Mouse (Mus musculus) CD4-positive, CD25-positive, alpha-beta regulatory T cell, adult 9 weeks (primary cell): ENCODE results near the gene Naa60. TPM values are rescaled to one million over a fixed set of nuclear protein-coding genes. Genes with fewer than 3 reads are reported as not detected.

Source experiments
- polyA plus RNA-seq: library from polyadenylated mRNA; unstranded; fragments of 100-300 nt; shearing (Covaris generic); gene quantifications from one replicate; pipeline ENCODE4 v1.2.1, GENCODE M21; 2017

Naa60 gene
- polyA plus RNA-seq, result 151 TPM

DNA sequence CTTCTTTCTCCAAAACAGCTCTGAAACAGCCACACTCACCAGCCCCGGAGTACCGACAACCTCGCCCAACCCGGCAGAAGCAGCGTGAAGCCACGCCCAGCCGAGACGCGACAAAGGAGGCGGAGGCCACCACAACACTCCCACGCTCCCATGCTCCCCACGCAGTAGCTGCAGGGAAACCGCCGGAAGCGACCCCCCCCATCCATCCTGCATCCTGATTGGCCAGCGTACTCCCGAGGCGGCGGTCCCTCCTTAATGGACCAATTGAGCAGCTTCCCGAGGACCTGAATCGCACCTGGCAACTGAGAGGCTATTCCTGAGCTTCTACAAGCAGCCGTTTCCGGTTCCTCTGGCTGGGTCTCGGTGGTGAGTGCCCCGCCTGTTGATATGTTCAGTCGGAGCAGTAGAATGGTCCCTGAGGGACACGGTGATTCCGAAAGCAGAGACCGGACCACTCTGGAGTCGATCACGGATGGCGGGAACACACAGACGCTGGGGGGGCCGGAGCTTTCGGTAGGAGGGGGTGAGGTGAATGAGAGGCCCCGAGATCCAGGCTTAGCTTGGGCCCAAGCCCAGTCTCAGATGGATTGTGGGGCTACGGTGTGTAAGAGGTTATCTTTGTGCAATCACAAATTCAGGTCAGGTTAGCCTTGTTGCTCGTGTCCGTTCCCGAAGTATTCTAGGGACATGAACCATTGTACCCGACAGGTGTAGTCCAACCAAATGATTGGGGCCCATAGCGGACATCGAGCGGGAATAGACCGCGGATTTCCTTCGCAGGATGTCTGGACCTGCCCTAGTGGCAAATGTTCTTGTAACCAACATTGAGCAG, at the start of gene Naa60:
TSS of gene Naa60 (plus strand) at position 160 of the 832 bp plus-strand sequence.

DNA sequence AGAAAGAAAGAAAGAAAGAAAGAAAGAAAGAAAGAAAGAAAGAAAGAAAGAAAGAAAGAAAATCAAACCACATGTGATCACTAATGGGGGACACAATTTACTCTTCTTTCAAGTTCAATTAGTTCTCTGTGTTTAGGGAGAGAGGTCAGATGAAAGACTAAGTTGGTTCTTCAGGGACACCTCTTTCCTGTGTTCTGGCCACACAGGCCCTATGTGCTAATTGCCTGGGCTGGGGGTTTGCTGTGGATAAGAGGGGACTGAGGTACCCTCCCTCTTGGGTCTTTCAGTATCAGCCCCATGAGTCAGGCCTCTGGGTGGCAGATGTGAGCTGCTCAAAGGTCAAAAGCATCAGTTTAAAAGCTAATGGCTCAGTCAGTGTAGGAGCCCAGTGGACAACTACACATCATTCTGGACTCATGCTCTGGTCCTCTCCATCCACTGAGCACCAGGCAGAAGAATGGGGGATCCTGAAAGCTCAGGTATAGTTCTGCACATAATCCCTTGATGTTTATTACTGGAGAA, 41.5 kb upstream of the Naa60 start, which contains the start of gene Olfr15:
TSS of gene Olfr15 (plus strand) at position 291 of the 522 bp plus-strand sequence.

DNA sequence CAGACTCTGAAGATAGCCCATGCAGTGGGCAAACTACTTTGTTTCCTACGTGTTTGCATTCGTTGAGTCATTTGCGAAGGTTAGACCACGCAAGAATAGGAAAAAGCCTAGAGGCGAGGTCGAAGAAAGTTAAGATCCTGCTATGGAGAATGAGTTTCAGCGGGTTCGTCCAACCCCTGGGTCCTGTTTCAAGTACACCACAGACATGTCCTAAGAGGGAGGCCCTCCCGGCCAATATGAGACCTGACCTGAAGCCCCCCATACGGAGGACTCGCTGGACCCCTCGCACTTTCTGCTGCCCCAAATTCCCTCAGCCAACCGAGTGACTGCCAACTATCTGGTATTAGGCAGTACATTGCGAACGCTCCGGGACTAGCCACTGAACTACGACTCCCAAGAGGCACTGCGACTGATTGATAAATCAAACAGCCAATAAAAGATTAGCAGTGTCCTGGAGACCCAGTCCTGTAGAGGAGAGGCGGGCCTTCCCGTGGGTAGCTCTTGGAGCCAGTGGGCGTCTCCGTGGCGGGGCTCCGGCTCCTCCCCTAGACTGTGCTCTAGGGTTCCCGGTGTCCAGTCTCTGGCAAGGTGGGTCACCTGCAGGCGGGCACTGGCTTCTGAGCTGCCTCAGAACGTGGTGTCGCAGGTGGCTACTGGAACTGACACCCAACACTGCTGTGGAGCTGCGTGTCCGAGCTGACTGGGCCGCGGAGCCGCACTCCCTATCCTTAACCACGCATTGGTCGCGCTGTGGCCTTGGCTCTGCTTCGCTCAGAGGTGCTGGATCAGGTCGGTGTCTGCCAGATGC, 25.3 kb upstream of the Naa60 start, which contains the start of gene Zfp174:
TSS of gene Zfp174 (plus strand) at position 558 of the 808 bp plus-strand sequence.

DNA sequence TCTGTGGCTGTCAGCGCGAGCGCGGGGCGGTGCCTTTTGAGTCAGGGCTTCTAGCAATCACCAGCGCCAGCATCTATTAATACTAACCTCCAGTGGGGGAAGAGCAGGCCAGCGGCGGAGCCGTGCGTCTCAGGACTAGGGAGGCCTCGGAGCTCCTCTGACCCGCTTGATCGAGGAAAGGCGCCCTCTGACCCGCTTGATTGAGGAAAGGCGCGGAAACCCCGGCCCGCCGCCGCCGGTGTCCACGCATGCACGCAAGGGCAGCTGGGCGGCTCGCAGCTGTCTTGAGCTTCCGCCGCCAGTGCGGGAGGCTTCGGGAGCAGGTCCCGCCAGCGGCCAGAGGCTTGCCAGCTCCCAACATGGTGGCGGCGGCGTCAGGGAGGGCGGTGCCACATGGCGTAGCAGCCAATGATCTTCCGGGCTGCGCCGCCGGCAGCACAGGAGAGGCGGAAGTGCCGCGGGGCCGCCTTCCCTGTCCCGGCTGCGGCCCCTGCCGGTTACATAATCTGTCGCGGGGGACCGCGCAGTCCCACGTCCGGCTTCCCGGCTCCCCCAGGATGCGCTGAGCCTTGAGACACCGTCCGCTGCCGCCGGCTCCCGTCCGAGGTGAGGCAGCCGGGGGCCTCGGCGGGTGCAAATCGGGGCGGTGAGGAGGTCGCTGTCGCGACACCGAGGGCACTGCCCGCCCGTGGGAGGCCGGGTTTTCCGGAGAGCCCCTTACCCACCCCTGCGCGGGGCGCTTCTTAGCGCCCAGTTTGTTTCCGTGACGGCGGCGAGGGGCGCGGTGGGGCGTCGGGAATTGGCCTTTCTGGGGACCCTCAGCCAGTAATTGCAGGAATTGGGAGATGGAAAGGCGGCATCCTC, 12.3 kb downstream of the Naa60 start, which contains the start of the genes Zfp597 and Gm20695:
TSS of gene Zfp597 (minus strand) at position 361 of the 864 bp plus-strand sequence.
TSS of gene Gm20695 (plus strand) at position 448 of the 864 bp plus-strand sequence.

DNA sequence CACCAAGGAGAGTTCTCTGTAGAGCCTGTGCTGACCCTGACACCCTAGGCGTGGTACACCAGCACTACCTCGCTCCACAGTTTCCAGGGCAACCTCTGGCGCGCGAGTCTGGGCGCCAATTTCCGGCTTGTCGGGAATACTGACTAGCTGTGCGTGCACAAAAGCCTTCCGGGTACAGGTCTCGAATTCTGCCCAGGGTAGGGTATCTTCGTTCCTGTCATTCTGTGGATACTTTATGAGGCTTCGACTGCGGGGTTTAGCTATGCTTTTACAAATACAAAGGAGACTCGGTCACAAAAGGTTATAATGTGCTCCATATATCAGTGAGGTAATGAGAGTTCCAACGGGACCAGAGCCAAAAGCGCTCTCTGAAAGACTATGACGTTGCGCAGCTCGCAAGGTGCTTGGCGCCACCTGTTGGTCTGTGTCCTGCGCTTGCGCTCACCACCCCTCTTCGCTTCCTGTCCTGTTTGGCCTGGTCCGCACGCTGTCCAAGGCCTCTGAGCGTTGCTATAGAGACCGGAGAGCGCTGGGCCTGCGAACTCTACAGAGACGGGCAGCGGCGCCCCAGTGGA, 36.4 kb downstream of the Naa60 start, which contains the start of the genes 1700037C18Rik and Cluap1:
TSS of gene 1700037C18Rik (minus strand) at position 153 of the 575 bp plus-strand sequence.
TSS of gene Cluap1 (plus strand) at position 265 of the 575 bp plus-strand sequence.

Other genes starting within 250 kb of the Naa60 start
- not detected for gene Mefv, start 154.3 kb upstream of the Naa60 start, polyA plus RNA-seq
- 89.8 TPM for gene Zfp263, start 128.3 kb upstream of the Naa60 start, polyA plus RNA-seq
- not detected for gene Olfr15, start 41.5 kb upstream of the Naa60 start, polyA plus RNA-seq
- 1.5 TPM for gene Zfp174, start 25.1 kb upstream of the Naa60 start, polyA plus RNA-seq
- 15.8 TPM for gene Zfp597, start 12.2 kb downstream of the Naa60 start, polyA plus RNA-seq
- gene Gm20695, start 12.3 kb downstream of the Naa60 start, polyA plus RNA-seq, result 2.4 TPM
- 12.4 TPM for gene 1700037C18Rik, start 36.3 kb downstream of the Naa60 start, polyA plus RNA-seq
- 47.0 TPM for gene Cluap1, start 36.4 kb downstream of the Naa60 start, polyA plus RNA-seq
- gene Nlrc3, start 104.3 kb downstream of the Naa60 start, polyA plus RNA-seq, result 92.7 TPM
- gene Slx4, start 131.4 kb downstream of the Naa60 start, polyA plus RNA-seq, result 51.6 TPM
- gene Dnase1, start 164.6 kb downstream of the Naa60 start, polyA plus RNA-seq, result 6.0 TPM
- 74.8 TPM for gene Trap1, start 205.5 kb downstream of the Naa60 start, polyA plus RNA-seq